Mouse (Mus musculus) E14TG2a.4 (cell line): ENCODE data around the gene C030005K15Rik.

Experiments
- H3K27me3 ChIP-seq: 2 replicates; pipeline ENCODE4 v1.6.1; 2014; ENCODE audit warnings: low read length, control low read depth; ENCODE audit not compliant: insufficient read depth
- H3K36me3 ChIP-seq: 2 replicates; pipeline ENCODE4 v1.6.1; 2014; ENCODE audit warnings: low read length, control low read depth; ENCODE audit not compliant: insufficient read depth
- H3K4me1 ChIP-seq: replicated peaks from 2 replicates; pipeline ENCODE4 v1.6.1; 2014; ENCODE audit warnings: low read depth, low read length, control low read depth
- H3K4me3 ChIP-seq: replicated peaks from 2 replicates; pipeline ENCODE4 v1.5.1; 2014; ENCODE audit warnings: mild to moderate bottlenecking, low read length
- H3K9me3 ChIP-seq: 2 replicates; pipeline ENCODE4 v1.6.1; 2014; ENCODE audit warnings: low read length, control low read depth
- CTCF ChIP-seq: conservative IDR thresholded peaks from 2 replicates; pipeline ENCODE4 v1.5.1; 2014; ENCODE audit warnings: low read length
- NANOG ChIP-seq: IDR thresholded peaks from 2 replicates; pipeline ENCODE4 v1.6.1; 2014; ENCODE audit warnings: borderline replicate concordance, low read length, mixed read lengths
- POU5F1 ChIP-seq: IDR thresholded peaks from 2 replicates; pipeline ENCODE4 v1.6.1; 2014; ENCODE audit warnings: low read length, borderline replicate concordance

Gene C030005K15Rik

DNA sequence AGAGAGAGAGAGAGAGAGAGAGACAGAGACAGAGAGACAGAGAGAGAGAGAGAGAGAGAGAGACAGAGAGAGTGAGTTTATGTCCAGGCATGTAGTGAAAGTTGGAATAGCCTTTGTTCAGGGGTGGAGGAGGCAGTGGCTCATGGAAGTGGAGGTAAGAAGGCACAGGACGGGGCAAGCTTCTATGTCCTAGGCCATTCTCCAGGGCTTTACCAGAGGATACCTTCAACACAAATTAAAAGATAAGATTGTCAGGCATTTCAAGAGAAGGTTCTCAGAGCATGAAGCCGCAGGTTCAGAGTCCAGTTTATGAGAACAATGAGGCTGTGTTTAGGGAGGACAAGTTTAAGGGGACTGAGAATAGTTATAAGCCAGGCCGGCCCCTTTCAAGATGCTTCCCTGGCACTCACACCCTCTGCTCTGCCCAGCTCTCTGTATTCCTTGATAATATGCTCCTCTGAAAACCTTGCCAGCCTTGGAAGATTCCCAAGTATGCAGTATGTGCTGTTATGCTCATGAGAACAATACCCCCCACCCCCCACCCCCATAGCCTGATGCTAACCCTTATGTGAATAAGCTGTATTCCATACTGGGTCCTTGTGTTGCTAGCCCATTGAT lies 11.2 kb downstream of the C030005K15Rik start:
- H3K27me3 ChIP-seq = no peaks in the 10 kb centered on the region
- no peaks in the 10 kb centered on the region for H3K9me3 ChIP-seq
- TF ChIP-seq POU5F1 (no peak), CTCF (no peak), NANOG (no peak)
- no peaks in the 10 kb centered on the region for H3K4me1 ChIP-seq
- no peaks in the 10 kb centered on the region for H3K36me3 ChIP-seq
- no peak overlapping the region for H3K4me3 ChIP-seq

- H3K9me3 ChIP-seq = no peaks in the 10 kb centered on the region
- no peak for TF ChIP-seq POU5F1
- TF ChIP-seq NANOG = no peak
- no peak for TF ChIP-seq CTCF
- no peaks in the 10 kb centered on the region for H3K27me3 ChIP-seq
Observed at GRCm38 (mm10) chr10:97714584-97714983, 12.0 kb downstream of the C030005K15Rik start.

GRCm38 (mm10) chr10:97712687-97713086 lies 13.9 kb downstream of the C030005K15Rik start:
- TF ChIP-seq CTCF (peak; percentile 86), POU5F1 (no peak)
- no peak overlapping the region for H3K4me3 ChIP-seq
- no peaks in the 10 kb centered on the region for H3K4me1 ChIP-seq
- H3K36me3 ChIP-seq = no peaks in the 10 kb centered on the region
- H3K9me3 ChIP-seq = no peaks in the 10 kb centered on the region
- no peaks in the 10 kb centered on the region for H3K27me3 ChIP-seq

More at GRCm38 (mm10) chr10:97714584-97714983, 12.0 kb downstream of the C030005K15Rik start:
- no peaks in the 10 kb centered on the region for H3K36me3 ChIP-seq
- H3K4me1 ChIP-seq = no peaks in the 10 kb centered on the region
- no peak overlapping the region for H3K4me3 ChIP-seq

DNA sequence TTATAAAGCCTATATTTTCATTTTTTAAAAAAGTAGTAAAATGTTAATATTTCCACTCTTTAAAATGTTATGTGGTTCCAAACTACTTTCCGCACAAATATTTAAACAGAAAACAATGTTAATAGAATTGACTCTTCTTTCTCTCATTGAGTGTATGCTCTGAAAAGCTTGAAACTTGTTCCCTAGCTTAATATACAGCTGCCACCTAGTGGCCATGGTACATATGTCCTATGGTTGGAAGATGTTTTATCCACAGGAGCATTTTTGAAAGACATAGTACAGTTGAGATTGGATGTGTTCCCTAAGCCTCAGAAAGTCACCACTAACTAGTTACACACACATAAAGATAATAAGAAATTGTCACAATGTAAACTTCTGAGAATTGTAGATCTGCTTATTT lies 22.0 kb downstream of the C030005K15Rik start:
- Histone ChIP-seq H3K4me3 (no peak overlapping the region), H3K9me3 (no peaks in the 10 kb centered on the region), H3K27me3 (no peaks in the 10 kb centered on the region), H3K36me3 (no peaks in the 10 kb centered on the region), H3K4me1 (no peaks in the 10 kb centered on the region)
- TF ChIP-seq NANOG (no peak), CTCF (peak; percentile 35)

DNA sequence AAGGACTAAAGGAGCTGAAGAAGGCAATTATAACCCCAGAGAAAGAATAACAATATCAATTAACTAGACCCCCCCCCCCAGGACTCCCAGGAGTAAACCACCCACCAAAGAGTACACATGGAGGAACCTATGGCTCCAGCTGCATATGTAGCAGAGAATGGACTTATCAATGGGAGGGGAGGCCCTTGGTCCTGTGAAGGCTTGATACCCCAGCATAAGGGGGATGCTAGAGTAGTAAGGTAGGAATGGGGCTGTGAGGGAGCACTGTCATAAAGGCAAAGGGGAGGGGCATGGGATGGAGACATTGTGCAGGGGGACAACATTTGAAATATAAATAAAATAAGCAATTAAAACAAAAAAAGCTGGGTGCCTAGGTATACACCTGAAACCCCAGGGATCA lies 24.2 kb downstream of the C030005K15Rik start:
- H3K9me3 ChIP-seq = peaks cover 2% of the 10 kb centered on the region
- no peaks in the 10 kb centered on the region for H3K4me1 ChIP-seq
- H3K36me3 ChIP-seq = no peaks in the 10 kb centered on the region
- H3K27me3 ChIP-seq = no peaks in the 10 kb centered on the region
- no peak for TF ChIP-seq NANOG
- no peak for TF ChIP-seq CTCF
- no peak for TF ChIP-seq POU5F1
- H3K4me3 ChIP-seq = no peak overlapping the region

GRCm38 (mm10) chr10:97693398-97694135 lies 33.0 kb downstream of the C030005K15Rik start:
- peak overlapping the region; percentile 70 for H3K4me3 ChIP-seq
- peaks cover 25% of the 10 kb centered on the region for H3K27me3 ChIP-seq
- no peaks in the 10 kb centered on the region for H3K36me3 ChIP-seq
- peaks cover 7% of the 10 kb centered on the region; the same call in 1 of the 2 replicates for H3K4me1 ChIP-seq
- peaks cover 44% of the 10 kb centered on the region for H3K9me3 ChIP-seq
- TF ChIP-seq CTCF (no peak), POU5F1 (no peak), NANOG (no peak)

- TF ChIP-seq NANOG = no peak
- no peak for TF ChIP-seq POU5F1
- TF ChIP-seq CTCF = no peak
- peaks cover 25% of the 10 kb centered on the region for H3K27me3 ChIP-seq
- no peaks in the 10 kb centered on the region for H3K36me3 ChIP-seq
- peaks cover 44% of the 10 kb centered on the region for H3K9me3 ChIP-seq
- H3K4me1 ChIP-seq = peaks cover 7% of the 10 kb centered on the region; the same call in 1 of the 2 replicates
- H3K4me3 ChIP-seq = peak within 1 kb of the TSS; percentile 70
Observed at GRCm38 (mm10) chr10:97692913-97693312, 33.6 kb downstream of the C030005K15Rik start, which contains the start of gene Ccer1. Gene Ccer1 (plus strand): TSS chr10:97693059.

GRCm38 (mm10) chr10:97689425-97689824 lies 37.1 kb downstream of the C030005K15Rik start:
- H3K27me3 ChIP-seq = peaks cover 24% of the 10 kb centered on the region
- H3K9me3 ChIP-seq = peaks cover 15% of the 10 kb centered on the region; the same call in 1 of the 2 replicates
- no peaks in the 10 kb centered on the region for H3K36me3 ChIP-seq
- H3K4me1 ChIP-seq = peaks cover 7% of the 10 kb centered on the region; the same call in 1 of the 2 replicates
- H3K4me3 ChIP-seq = no peak overlapping the region
- TF ChIP-seq NANOG = no peak
- TF ChIP-seq POU5F1 = no peak
- no peak for TF ChIP-seq CTCF
